Mouse (Mus musculus) MEL-GATA-1-ER (cell line): ENCODE results near the gene Gbgt1.
A peak's percentile ranks its signal among the peaks of the same experiment; 100 is the strongest.

ENCODE experiments used
- DNase-seq: peaks from one replicate; pipeline ENCODE4 v3.0.0-alpha.2; 2012; ENCODE audit warnings: low read depth; ENCODE audit errors: extremely low read depth

The Gbgt1 gene

GRCm38 (mm10) chr2:28547237-28548172, 50.8 kb downstream of the Gbgt1 start:
- peak; percentile 36 for DNase-seq

DNA sequence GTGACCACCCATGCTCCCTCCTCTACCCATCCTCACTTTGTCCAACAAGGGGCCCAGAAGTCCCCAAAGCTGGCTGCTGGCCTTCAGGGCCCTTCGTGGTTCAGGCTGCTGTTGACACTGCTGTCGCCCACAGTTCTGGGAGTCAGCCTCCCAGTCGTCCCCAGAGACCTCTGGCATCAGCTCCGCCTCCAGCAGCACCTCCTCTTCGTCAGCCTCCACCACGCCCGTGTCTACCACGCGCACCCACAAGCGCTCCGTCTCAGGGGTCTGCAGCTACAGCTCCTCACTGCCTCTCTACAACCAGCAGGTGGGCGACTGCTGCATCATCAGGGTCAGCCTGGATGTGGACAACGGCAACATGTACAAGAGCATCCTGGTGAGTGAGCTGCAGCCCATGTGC, 52.5 kb downstream of the Gbgt1 start:
- no peak for DNase-seq

- DNase-seq = no peak
Measured at GRCm38 (mm10) chr2:28552301-28552700, 55.6 kb downstream of the Gbgt1 start.
